Mouse (Mus musculus) liver, postnatal 0 days (tissue): ENCODE results near the gene Kcnc1.

Experiments
- CTCF ChIP-seq: sonication (generic); IDR thresholded peaks from 2 replicates; pipeline ENCODE4 v1.5.1; 2016; ENCODE audit warnings: antibody characterized with exemption, low read depth
- EP300 ChIP-seq: IDR thresholded peaks from 2 replicates; pipeline ENCODE4 v1.6.1; 2016; ENCODE audit warnings: antibody characterized with exemption, low read depth, mild to moderate bottlenecking

- TF ChIP-seq CTCF (no peak), EP300 (no peak)
These were observed 87.9 kb downstream of the Kcnc1 start for GRCm38 (mm10) chr7:46484223-46484622.
